Mouse (Mus musculus) urinary bladder, postnatal 25 days (tissue): ENCODE data around the gene Krt79.

Experiments
- DNase-seq: peaks from one replicate; pipeline ENCODE4 v3.0.0; 2022; ENCODE audit warnings: low spot score

Krt79 gene

GRCm38 (mm10) chr15:101933024-101933423, 7.1 kb downstream of the Krt79 start:
- no peak for DNase-seq

DNA sequence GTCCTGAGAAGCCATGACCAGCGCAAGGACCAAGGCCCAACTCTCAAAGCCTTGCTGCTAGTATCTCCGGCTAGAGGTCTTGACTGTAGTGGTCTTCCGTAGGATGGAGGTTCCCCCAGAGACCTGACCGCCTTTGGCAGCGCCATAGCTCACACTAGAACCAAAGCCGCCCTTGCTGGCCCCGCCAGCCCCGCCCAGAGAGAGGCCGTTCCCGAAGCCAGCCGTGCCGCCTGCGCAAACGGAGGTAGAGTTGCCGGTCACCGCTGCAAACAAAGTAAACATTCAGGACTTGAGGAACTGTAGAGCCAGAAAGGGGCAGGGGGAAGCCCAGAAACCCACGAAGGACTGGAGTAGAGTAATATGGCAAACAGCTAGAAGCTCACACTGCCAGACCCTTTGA, 10.5 kb downstream of the Krt79 start:
- peak; percentile 49 for DNase-seq

GRCm38 (mm10) chr15:101929087-101929486, 11.0 kb downstream of the Krt79 start:
- no peak for DNase-seq

- no peak for DNase-seq
Observed at GRCm38 (mm10) chr15:101927340-101928080, 12.6 kb downstream of the Krt79 start.

DNA sequence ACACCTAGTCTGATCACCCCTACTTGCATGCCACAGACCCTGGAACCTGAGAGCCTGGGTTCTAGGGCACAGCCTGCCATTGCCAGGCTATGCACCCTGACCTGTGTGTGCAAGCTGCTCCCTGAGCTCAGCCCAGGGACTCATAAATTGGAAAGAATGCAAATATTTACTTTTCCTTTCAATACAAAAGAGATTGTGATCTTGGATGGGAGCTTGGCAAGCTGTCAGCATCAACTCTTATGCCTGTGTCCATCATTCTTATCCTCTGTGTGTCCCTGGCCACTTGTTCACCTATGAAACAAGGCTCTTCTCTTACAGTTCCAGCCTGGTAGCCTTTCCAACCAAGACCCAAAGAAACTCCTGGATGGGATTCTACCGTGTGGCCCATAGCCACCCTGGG, 15.1 kb downstream of the Krt79 start:
- DNase-seq, result no peak

DNA sequence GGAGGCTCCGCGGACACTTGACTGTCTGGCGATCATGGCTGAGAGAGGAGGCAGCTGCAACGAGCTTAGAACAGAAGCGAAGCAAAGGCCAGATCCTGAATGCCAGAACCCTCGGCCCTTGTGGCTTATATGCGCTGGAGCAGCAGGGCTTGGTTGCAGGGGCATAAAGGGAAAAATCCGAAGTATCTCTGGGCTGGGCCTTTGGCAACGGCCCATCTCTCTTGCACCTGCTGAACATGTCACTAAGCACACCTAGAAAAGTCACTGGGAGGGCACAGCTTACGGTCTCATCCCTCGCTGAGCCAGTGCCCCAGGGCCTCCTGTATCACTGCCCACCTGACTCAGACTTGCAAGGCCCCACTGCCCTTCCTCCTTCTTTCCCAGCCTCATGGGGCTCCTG, 15.5 kb downstream of the Krt79 start, which contains the start of gene Krt4:
TSS of gene Krt4 (minus strand) at position 101 of the 400 bp plus-strand sequence.
- DNase-seq, result no peak

- no peak for DNase-seq
Observed at GRCm38 (mm10) chr15:101922296-101922695, 17.8 kb downstream of the Krt79 start.

GRCm38 (mm10) chr15:101916072-101916471, 24.1 kb downstream of the Krt79 start:
- DNase-seq, result no peak

DNA sequence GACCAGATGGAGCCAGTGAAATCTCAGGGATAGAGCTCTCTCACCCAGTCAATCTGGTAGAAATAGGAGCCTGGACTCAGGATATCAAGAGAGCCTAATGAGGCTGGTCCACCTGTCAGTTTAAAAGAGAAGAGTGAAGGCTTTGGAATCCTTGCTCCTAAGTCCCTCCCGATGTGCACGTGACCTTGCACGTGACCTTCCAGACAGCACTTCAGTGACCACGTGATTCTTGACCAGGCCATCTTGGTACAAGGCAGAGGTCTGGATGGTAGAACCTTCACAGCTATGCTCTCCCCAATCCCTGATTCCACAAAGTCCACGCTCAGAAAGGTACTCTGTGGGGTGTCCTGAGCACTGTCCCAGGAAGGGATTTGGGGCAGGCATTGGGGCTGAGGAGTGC, 35.3 kb downstream of the Krt79 start:
- no peak for DNase-seq

DNA sequence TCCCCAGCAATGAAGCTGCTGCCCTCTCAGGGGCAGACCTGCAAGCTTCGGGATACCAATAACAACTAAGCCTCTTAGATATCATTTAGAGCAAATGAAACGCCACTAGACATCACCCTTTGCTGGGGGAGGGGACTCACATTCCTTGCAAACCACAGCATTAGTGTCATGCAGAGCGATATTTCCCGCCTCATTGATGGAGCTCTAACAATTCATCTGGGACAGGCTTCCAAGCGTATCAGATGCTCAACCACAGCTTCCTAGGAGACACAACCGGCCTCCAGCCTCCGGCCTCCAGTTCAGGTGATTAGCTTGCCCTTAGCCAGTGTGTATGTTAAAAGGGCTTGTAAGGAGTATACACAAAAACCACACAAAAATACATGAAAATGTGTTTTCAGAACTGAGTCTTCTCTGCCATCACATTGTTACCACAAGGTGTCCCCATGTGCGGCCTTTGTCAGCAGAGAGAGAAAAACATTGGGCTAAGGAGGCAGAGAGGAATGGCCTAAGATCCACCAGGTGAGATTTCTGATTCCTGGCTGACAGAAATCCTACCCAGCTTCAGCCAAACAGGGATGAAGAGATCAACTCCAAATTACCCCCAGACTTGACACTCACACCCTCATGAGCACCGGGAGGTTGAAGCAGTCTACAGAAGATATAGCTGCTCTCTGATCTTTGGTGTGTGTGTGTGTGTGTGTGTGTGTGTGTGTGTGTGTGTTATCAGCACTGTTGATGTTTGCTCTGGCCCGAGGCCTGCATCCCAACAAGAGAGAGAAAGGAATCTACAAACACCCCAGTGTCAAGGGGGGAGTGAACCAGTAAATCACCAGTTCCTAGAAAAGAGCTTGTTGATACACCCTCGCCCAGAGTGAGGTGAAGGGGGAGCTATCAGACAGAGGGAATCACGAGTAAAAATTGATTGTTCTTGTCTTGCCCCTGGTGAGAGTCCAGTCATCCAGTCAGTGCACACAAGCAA, 37.7 kb downstream of the Krt79 start:
- DNase-seq, result no peak

DNA sequence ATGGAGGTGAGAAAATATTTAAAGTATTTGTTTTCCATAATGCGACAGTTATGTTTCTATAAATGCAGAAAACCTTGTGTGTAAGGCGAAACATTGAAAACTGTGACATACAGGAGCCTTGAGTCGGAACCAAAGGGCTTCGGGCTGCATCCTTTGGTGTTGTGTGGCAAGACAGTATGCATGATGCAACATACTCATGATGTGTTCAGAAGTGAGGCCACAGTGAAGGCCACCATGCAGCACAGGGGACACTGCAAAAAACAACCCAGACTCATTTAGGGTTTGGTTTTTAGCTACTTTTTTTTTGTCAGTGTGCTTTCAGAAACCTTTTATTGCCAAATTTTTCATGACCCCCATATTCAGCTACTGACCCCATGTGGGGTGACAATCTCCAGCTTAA, 44.9 kb downstream of the Krt79 start:
- DNase-seq, result no peak

GRCm38 (mm10) chr15:101892820-101893219, 47.3 kb downstream of the Krt79 start, which contains the start of gene Krt76:
Gene Krt76 (minus strand): TSS chr15:101892920.
- no peak for DNase-seq

GRCm38 (mm10) chr15:101879776-101880175, 60.3 kb downstream of the Krt79 start:
- no peak for DNase-seq
